Mouse (Mus musculus) heart, embryonic 11.5 days (tissue): ENCODE measurements around the gene Dcaf11. TPM values are rescaled to one million over a fixed set of nuclear protein-coding genes. Genes with fewer than 3 reads are reported as not detected.

ENCODE experiments used
- polyA plus RNA-seq: library from polyadenylated mRNA; unstranded; fragments of >200 nt; fragmentation: Nextera tagmentation; extraction: Ambion mirVana; gene quantifications from 2 replicates; pipeline ENCODE4 v1.2.1, GENCODE M21; 2014

The Dcaf11 gene
- polyA plus RNA-seq, 1 experiment from 2014 or later: 61.3 TPM

Other genes starting within 250 kb of the Dcaf11 start
- gene Dhrs4, start 81.2 kb upstream of the Dcaf11 start, polyA plus RNA-seq: 22.0 and 44.5 TPM in 2 replicates
- gene Carmil3, start 69.4 kb upstream of the Dcaf11 start, polyA plus RNA-seq: 2.2 TPM in 2 replicates
- 0.32 and 0.43 TPM in 2 replicates for gene Cpne6, start 49.6 kb upstream of the Dcaf11 start, polyA plus RNA-seq
- gene Nrl, start 35.0 kb upstream of the Dcaf11 start, polyA plus RNA-seq: not detected in 2 replicates
- 28.0 and 33.0 TPM in 2 replicates for gene Pck2, start 19.7 kb upstream of the Dcaf11 start, polyA plus RNA-seq
- 1.0 and 1.3 TPM in 2 replicates for gene A730061H03Rik, start 400 bp downstream of the Dcaf11 start, polyA plus RNA-seq
- gene Fitm1, start 15.6 kb downstream of the Dcaf11 start, polyA plus RNA-seq: 107 and 108 TPM in 2 replicates
- 223 and 235 TPM in 2 replicates for gene Psme1, start 18.1 kb downstream of the Dcaf11 start, polyA plus RNA-seq
- gene Emc9, start 25.3 kb downstream of the Dcaf11 start, polyA plus RNA-seq: 18.7 and 20.0 TPM in 2 replicates
- 222 and 223 TPM in 2 replicates for gene Psme2, start 31.1 kb downstream of the Dcaf11 start, polyA plus RNA-seq
- 11.2 and 13.0 TPM in 2 replicates for gene Rnf31, start 31.7 kb downstream of the Dcaf11 start, polyA plus RNA-seq
- 6.4 and 7.5 TPM in 2 replicates for gene Irf9, start 43.6 kb downstream of the Dcaf11 start, polyA plus RNA-seq
- gene Rec8, start 58.0 kb downstream of the Dcaf11 start, polyA plus RNA-seq: 8.8 and 14.1 TPM in 2 replicates
- gene Ipo4, start 76.0 kb downstream of the Dcaf11 start, polyA plus RNA-seq: 70.1 and 81.7 TPM in 2 replicates
- gene Gm49378, start 77.9 kb downstream of the Dcaf11 start, polyA plus RNA-seq: 1.9 and 4.2 TPM in 2 replicates
- gene Tm9sf1, start 83.8 kb downstream of the Dcaf11 start, polyA plus RNA-seq: 78.7 and 86.9 TPM in 2 replicates
- 0.63 TPM in 2 replicates for gene Tssk4, start 90.2 kb downstream of the Dcaf11 start, polyA plus RNA-seq
- gene Mdp1, start 100.5 kb downstream of the Dcaf11 start, polyA plus RNA-seq: 72.0 and 74.2 TPM in 2 replicates
- gene Gmpr2, start 111.9 kb downstream of the Dcaf11 start, polyA plus RNA-seq: 41.3 and 43.3 TPM in 2 replicates
- 512 and 535 TPM in 2 replicates for gene Nedd8, start 112.1 kb downstream of the Dcaf11 start, polyA plus RNA-seq
- 39.6 and 42.3 TPM in 2 replicates for gene Tinf2, start 121.8 kb downstream of the Dcaf11 start, polyA plus RNA-seq
- gene Tgm1, start 153.9 kb downstream of the Dcaf11 start, polyA plus RNA-seq: 0.13 and 0.30 TPM in 2 replicates
- gene Rabggta, start 162.3 kb downstream of the Dcaf11 start, polyA plus RNA-seq: 19.1 and 19.7 TPM in 2 replicates
- gene Dhrs1, start 185.7 kb downstream of the Dcaf11 start, polyA plus RNA-seq: 56.4 and 60.3 TPM in 2 replicates
- 25.1 and 26.3 TPM in 2 replicates for gene Nop9, start 185.7 kb downstream of the Dcaf11 start, polyA plus RNA-seq
- 1.4 and 1.7 TPM in 2 replicates for gene Cideb, start 198.5 kb downstream of the Dcaf11 start, polyA plus RNA-seq
- gene Ltb4r2, start 201.4 kb downstream of the Dcaf11 start, polyA plus RNA-seq: 0.16 and 1.0 TPM in 2 replicates
- 0.11 and 0.21 TPM in 2 replicates for gene Ltb4r1, start 206.0 kb downstream of the Dcaf11 start, polyA plus RNA-seq
- gene Adcy4, start 224.1 kb downstream of the Dcaf11 start, polyA plus RNA-seq: 13.2 and 19.7 TPM in 2 replicates
- 19.6 and 19.8 TPM in 2 replicates for gene Ripk3, start 228.9 kb downstream of the Dcaf11 start, polyA plus RNA-seq